Mouse (Mus musculus) spleen, embryonic (tissue): ENCODE results near the gene Il17d.

ENCODE experiments used
- CTCF ChIA-PET: fragments of 350-600 bp; sonication (Branson Sonifier 250); formaldehyde crosslinking; loops from one replicate; lab custom pipeline; 2022; lab: Charles Lee

Il17d gene

GRCm38 (mm10) chr14:57524671-57525387 lies at the start of gene Il17d:
TSS of gene Il17d (plus strand) at chr14:57524777.
- CTCF ChIA-PET = no interaction called here

- CTCF ChIA-PET = no interaction called here
These were observed 49.5 kb upstream of the Il17d start for GRCm38 (mm10) chr14:57475057-57475456.

GRCm38 (mm10) chr14:57482262-57482661 lies 42.3 kb upstream of the Il17d start:
- CTCF ChIA-PET = no interaction called here

GRCm38 (mm10) chr14:57484183-57484582 lies 40.4 kb upstream of the Il17d start:
- CTCF ChIA-PET = no interaction called here

- CTCF ChIA-PET = no interaction called here
These were observed 34.9 kb upstream of the Il17d start for GRCm38 (mm10) chr14:57489696-57490095.

- CTCF ChIA-PET = no interaction called here
These were observed 30.7 kb upstream of the Il17d start for GRCm38 (mm10) chr14:57493840-57494239.

- CTCF ChIA-PET = no interaction called here
These were observed 20.8 kb upstream of the Il17d start for GRCm38 (mm10) chr14:57503729-57504128.

- CTCF ChIA-PET = no interaction called here
These were observed 15.0 kb upstream of the Il17d start for GRCm38 (mm10) chr14:57509554-57509953.

- CTCF ChIA-PET = no interaction called here
These were observed 9.3 kb upstream of the Il17d start for GRCm38 (mm10) chr14:57515156-57515762.

GRCm38 (mm10) chr14:57517001-57517400 lies 7.6 kb upstream of the Il17d start:
- CTCF ChIA-PET = interaction anchor here (0.6 kb wide), 1 partner anchor 118 kb away, joined by 4 read pairs; no protein-coding TSS in a partner anchor

- CTCF ChIA-PET = no interaction called here
These were observed 815 bp upstream of the Il17d start for GRCm38 (mm10) chr14:57523762-57524161.

GRCm38 (mm10) chr14:57525388-57526049 lies 942 bp downstream of the Il17d start:
- CTCF ChIA-PET = no interaction called here

GRCm38 (mm10) chr14:57526050-57526623 lies 1.6 kb downstream of the Il17d start:
- CTCF ChIA-PET = no interaction called here

GRCm38 (mm10) chr14:57527122-57527521 lies 2.5 kb downstream of the Il17d start:
- CTCF ChIA-PET = no interaction called here

GRCm38 (mm10) chr14:57527598-57527997 lies 3.0 kb downstream of the Il17d start:
- CTCF ChIA-PET = no interaction called here

GRCm38 (mm10) chr14:57529086-57529785 lies 4.7 kb downstream of the Il17d start:
- CTCF ChIA-PET = no interaction called here

GRCm38 (mm10) chr14:57529786-57530515 lies 5.4 kb downstream of the Il17d start:
- CTCF ChIA-PET = no interaction called here

- CTCF ChIA-PET = no interaction called here
These were observed 8.0 kb downstream of the Il17d start for GRCm38 (mm10) chr14:57532577-57532976.

GRCm38 (mm10) chr14:57533214-57533613 lies 8.6 kb downstream of the Il17d start:
- CTCF ChIA-PET = no interaction called here

GRCm38 (mm10) chr14:57533841-57534240 lies 9.3 kb downstream of the Il17d start:
- CTCF ChIA-PET = no interaction called here

- CTCF ChIA-PET = no interaction called here
These were observed 9.8 kb downstream of the Il17d start for GRCm38 (mm10) chr14:57534346-57534745.
